Mouse (Mus musculus): Measurements from ENCODE around the gene Cpeb4.

GRCm38 (mm10) chr11:31906499-31906898 is 34.5 kb downstream of the Cpeb4 start:
- no peak for TF ChIP-seq POLR2A (IDR thresholded peaks at IDR 0.05; ENCODE audit: borderline replicate concordance, extremely low read depth, insufficient read depth, insufficient read length, poor library complexity, severe bottlenecking)
- no peak for TF ChIP-seq CTCF (IDR thresholded peaks at IDR 0.05; ENCODE audit: borderline replicate concordance, extremely low read depth, insufficient read depth, insufficient read length)
